Mouse (Mus musculus) layer of hippocampus, adult 9-10 months (tissue): Measurements from ENCODE around the gene Tomm20.

ENCODE experiments used
- DNase-seq: peaks from one replicate; pipeline ENCODE4 v3.0.0; 2022; ENCODE audit warnings: low spot score

Tomm20 gene

GRCm38 (mm10) chr8:126961516-126961915 is 15.9 kb upstream of the Tomm20 start:
- DNase-seq = no peak

GRCm38 (mm10) chr8:126951900-126952636 is 6.4 kb upstream of the Tomm20 start:
- no peak for DNase-seq

- no peak for DNase-seq
Measured at GRCm38 (mm10) chr8:126949527-126949926, 3.9 kb upstream of the Tomm20 start.

- no peak for DNase-seq
Measured at GRCm38 (mm10) chr8:126946444-126946843, 800 bp upstream of the Tomm20 start.

- DNase-seq = no peak
Measured at GRCm38 (mm10) chr8:126944781-126945691, 608 bp downstream of the Tomm20 start.

- no peak for DNase-seq
Measured at GRCm38 (mm10) chr8:126943565-126943964, 2.1 kb downstream of the Tomm20 start.

- no peak for DNase-seq
Measured at GRCm38 (mm10) chr8:126937337-126937736, 8.3 kb downstream of the Tomm20 start.

- no peak for DNase-seq
Measured at GRCm38 (mm10) chr8:126935932-126936331, 9.7 kb downstream of the Tomm20 start.

GRCm38 (mm10) chr8:126935387-126935786 is 10.3 kb downstream of the Tomm20 start:
- DNase-seq = no peak

- DNase-seq = no peak
Measured at GRCm38 (mm10) chr8:126932656-126933055, 13.0 kb downstream of the Tomm20 start.

- no peak for DNase-seq
Measured at GRCm38 (mm10) chr8:126932249-126932648, 13.4 kb downstream of the Tomm20 start.

GRCm38 (mm10) chr8:126931720-126932119 is 13.9 kb downstream of the Tomm20 start:
- no peak for DNase-seq

- DNase-seq = peak; percentile 69
Measured at GRCm38 (mm10) chr8:126929607-126930161, 16.0 kb downstream of the Tomm20 start.

GRCm38 (mm10) chr8:126928755-126929505 is 16.7 kb downstream of the Tomm20 start:
- DNase-seq = no peak

- DNase-seq = no peak
Measured at GRCm38 (mm10) chr8:126928028-126928427, 17.6 kb downstream of the Tomm20 start.

GRCm38 (mm10) chr8:126927058-126927457 is 18.6 kb downstream of the Tomm20 start:
- DNase-seq = no peak

GRCm38 (mm10) chr8:126922981-126923380 is 22.7 kb downstream of the Tomm20 start:
- no peak for DNase-seq

- DNase-seq = no peak
Measured at GRCm38 (mm10) chr8:126921432-126921831, 24.2 kb downstream of the Tomm20 start.

GRCm38 (mm10) chr8:126920845-126921244 is 24.8 kb downstream of the Tomm20 start:
- peak; percentile 68 for DNase-seq

- no peak for DNase-seq
Measured at GRCm38 (mm10) chr8:126920386-126920785, 25.3 kb downstream of the Tomm20 start.

- DNase-seq = no peak
Measured at GRCm38 (mm10) chr8:126919703-126920102, 25.9 kb downstream of the Tomm20 start.

- DNase-seq = no peak
Measured at GRCm38 (mm10) chr8:126919255-126919654, 26.4 kb downstream of the Tomm20 start.
